Mouse (Mus musculus): ENCODE data around the gene Myoz1. TPM values are rescaled to one million over a fixed set of nuclear protein-coding genes. Genes with fewer than 3 reads are reported as not detected.
"Not testable (repeated sequence)": the region's sequence is repeated elsewhere in the genome, so short reads cannot be mapped to it uniquely, and the experiment has no call there.

The Myoz1 gene
- polyA plus RNA-seq, 1 experiment, result not detected

DNA sequence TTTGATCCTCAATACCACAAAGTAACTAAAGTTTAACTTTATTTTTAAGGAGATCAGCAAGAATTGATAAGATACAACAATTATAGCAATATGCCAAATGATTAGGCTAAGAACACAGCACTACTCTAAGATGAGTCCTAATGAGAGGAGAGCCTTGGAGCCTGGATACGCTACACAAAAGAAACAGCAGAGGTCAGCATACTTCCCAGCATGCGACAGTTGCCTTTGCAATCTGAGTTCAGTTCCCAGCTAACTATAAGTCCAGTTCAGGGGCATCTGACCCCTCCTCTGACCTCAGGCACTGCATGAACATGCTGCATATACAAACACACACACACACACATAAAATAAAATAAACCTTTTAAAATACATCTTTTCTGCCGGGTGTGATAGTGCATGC is 10.8 kb downstream of the Myoz1 start:
- TF ChIP-seq CTCF (IDR thresholded peaks at IDR 0.05; ENCODE audit: borderline replicate concordance, insufficient read depth, low read length), result no peak
- no peak for TF ChIP-seq POLR2A (IDR thresholded peaks at IDR 0.05; ENCODE audit: low read depth, low read length)

DNA sequence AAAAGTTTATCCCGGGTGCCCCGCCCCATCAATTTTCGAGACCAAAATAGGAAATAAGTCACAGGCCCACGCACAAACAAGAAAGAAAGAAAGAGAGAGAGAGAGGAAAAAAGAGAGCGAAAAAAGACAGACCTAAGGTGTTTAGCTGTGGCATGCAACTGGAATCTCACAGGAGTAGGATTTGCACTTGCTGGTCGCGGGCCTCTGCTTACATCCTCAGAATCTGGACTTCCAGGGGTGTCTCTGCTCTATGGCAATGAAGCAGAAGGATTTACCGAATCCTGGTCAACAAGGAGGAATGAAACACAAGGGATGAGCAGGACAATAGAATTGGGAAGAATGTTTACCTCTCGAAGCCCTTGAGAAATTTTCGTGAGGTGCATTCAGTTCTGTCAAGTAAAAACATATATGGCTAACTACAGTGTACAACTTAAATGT is 14.9 kb downstream of the Myoz1 start:
- TF ChIP-seq CTCF (IDR thresholded peaks at IDR 0.05; ENCODE audit: borderline replicate concordance, insufficient read depth, low read length) (no peak), POLR2A (IDR thresholded peaks at IDR 0.05; ENCODE audit: low read depth, low read length) (no peak)
- H3K4me1 ChIP-seq (ENCODE audit: control insufficient read depth, insufficient read depth, low read length), result no peaks in the 10 kb centered on the region
- H3K4me3 ChIP-seq (ENCODE audit: insufficient read depth, low read length), result peak overlapping the region; percentile 83
- peak overlapping the region; percentile 84 for H3K27ac ChIP-seq (ENCODE audit: insufficient read depth, low read length)

More for the DNA sequence above, 10.8 kb downstream of the Myoz1 start:
- Histone ChIP-seq H3K27ac (ENCODE audit: insufficient read depth, low read length) (no peak overlapping the region), H3K4me3 (ENCODE audit: insufficient read depth, low read length) (no peak overlapping the region), H3K4me1 (ENCODE audit: control insufficient read depth, insufficient read depth, low read length) (no peaks in the 10 kb centered on the region)

DNA sequence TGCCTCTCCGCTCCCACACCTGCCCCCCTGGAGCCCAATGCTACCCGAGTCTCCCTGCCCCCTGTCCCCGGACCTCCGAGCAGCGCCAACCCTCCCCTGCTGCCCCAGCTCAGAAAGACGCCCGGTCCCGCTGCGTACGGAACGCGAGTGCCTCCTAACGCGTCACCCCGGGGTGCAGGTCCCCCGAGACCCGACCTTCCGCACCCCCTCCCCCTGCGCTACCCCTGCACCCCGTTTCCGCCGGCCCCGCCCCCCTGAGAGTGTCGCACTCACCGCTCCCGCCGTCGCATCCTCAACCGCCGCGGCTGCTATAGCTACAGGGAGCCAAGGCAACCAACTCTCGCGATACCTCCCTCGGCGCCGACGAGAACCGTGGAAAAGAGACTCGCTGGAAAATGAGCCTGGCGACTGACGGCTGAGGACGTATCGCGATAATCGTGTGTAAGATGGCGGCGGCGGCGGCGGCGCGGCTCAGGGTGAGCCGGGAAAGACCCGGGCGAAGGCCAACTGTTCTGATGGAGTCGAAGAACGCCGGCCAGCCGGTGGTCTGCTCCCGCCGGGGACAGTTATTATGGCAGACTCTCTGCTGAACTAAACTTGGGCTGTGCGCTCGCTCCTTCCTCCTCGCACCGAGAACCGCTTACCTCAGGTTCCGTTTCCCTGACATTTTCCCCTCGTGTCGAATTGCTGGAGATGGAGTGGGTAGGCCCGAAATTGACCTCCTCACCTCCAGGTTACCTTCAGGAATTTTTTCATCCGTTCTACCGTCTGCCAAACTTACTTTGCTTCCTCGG is 15.5 kb downstream of the Myoz1 start, which contains the start of gene Usp54:
Gene Usp54 (minus strand): TSS at position 420 of the 794 bp plus-strand sequence.
- H3K4me1 ChIP-seq (ENCODE audit: control insufficient read depth, insufficient read depth, low read length), result no peaks in the 10 kb centered on the region
- peak within 1 kb of the TSS; percentile 84 for H3K27ac ChIP-seq (ENCODE audit: insufficient read depth, low read length)
- TF ChIP-seq POLR2A (IDR thresholded peaks at IDR 0.05; ENCODE audit: low read depth, low read length), result peak; percentile 91
- no peak for TF ChIP-seq CTCF (IDR thresholded peaks at IDR 0.05; ENCODE audit: borderline replicate concordance, insufficient read depth, low read length)
- H3K4me3 ChIP-seq (ENCODE audit: insufficient read depth, low read length), result peak within 1 kb of the TSS; percentile 83

DNA sequence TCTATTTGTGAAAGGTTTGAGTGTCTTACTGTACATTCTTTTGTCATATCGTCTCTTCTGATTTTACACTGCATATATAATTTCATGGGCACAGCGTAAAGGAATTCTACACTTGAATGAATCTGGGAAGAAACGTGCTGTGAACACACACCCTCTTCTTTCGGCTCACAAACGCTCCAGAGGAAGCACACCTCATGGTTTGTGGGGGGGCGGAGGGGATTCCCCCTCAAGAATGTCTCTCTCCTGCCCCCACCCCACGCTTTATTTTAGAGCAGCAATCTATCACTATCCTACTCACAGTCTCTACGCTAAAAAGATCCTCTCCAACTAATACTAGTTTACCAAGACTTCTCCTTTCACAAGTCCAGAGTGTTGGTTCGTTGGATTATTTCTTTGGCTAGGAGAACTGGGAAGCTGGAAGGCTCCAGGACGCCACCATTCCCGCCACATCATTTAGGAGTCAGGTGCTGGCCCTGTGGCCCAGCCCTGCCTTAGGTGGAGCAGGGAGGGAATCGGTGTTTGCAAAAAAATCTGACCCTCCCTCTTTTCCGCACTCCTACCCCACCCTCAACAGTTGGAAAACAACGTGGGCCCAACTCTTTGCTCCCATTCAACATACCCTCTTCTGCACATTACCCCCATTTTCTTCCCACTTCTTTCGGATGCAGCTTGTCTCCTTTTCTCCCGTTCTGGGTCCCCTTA is 16.3 kb downstream of the Myoz1 start:
- TF ChIP-seq CTCF (IDR thresholded peaks at IDR 0.05; ENCODE audit: borderline replicate concordance, insufficient read depth, low read length) (no peak), POLR2A (IDR thresholded peaks at IDR 0.05; ENCODE audit: low read depth, low read length) (no peak)
- peak overlapping the region; percentile 83 for H3K4me3 ChIP-seq (ENCODE audit: insufficient read depth, low read length)
- no peaks in the 10 kb centered on the region for H3K4me1 ChIP-seq (ENCODE audit: control insufficient read depth, insufficient read depth, low read length)
- H3K27ac ChIP-seq (ENCODE audit: insufficient read depth, low read length), result no peak overlapping the region

DNA sequence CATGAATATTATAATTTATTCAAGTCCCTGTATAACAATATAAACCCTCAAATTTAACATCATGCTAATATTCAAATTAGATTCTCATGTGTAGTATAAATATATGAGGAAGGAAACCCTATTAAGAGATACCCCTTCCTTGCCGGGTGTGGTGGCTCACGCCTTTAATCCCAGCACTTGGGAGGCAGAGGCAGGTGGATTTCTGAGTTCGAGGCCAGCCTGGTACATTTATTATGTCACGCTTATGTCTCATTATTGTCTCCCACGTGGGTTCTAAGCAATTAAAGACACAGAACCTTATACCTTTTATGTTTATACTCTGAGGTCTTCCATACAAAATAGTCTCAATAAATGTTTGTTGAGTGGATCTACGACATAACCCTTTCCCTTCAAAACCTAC is 17.6 kb downstream of the Myoz1 start:
- Histone ChIP-seq H3K4me3 (ENCODE audit: insufficient read depth, low read length) (no peak overlapping the region), H3K27ac (ENCODE audit: insufficient read depth, low read length) (no peak overlapping the region), H3K4me1 (ENCODE audit: control insufficient read depth, insufficient read depth, low read length) (no peaks in the 10 kb centered on the region)
- no peak for TF ChIP-seq CTCF (IDR thresholded peaks at IDR 0.05; ENCODE audit: borderline replicate concordance, insufficient read depth, low read length)
- no peak for TF ChIP-seq POLR2A (IDR thresholded peaks at IDR 0.05; ENCODE audit: low read depth, low read length)

DNA sequence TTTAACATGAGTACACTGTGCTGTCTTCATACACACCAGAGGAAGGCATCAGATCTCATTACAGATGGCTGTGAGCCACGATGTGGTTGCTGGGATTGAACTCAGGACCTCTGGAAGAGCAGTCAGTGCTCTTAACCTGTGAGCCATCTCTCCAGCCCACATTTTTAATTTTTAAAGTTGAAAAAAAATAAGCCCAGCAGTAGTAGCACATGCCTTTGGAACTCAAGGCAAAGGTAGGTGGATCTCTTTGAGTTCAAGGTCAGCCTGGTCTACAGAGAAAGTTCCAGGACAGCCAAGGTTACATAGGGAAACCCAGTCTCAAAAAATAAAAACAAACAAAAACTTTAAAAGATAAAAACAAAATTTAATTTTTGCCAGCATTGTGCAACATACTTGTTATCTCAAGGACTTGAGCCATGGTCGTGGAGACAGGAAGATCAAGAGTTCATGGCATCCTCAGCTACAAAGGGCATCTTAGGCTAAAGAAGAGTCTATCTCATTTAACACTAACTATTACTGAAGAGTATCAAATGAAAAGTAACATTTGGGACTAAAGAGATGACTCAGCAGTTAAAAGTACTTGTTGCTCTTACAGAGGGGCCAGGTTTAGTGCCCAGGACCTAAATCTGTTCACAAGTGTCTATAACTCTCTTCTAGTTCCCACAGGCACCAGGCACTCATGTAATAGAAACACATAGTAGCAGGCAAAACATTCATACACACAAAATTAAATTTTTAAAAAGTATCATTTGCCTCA is 18.3 kb downstream of the Myoz1 start:
- no peak overlapping the region for H3K27ac ChIP-seq (ENCODE audit: insufficient read depth, low read length)
- no peak for TF ChIP-seq CTCF (IDR thresholded peaks at IDR 0.05; ENCODE audit: borderline replicate concordance, insufficient read depth, low read length)
- TF ChIP-seq POLR2A (IDR thresholded peaks at IDR 0.05; ENCODE audit: low read depth, low read length), result no peak
- H3K4me3 ChIP-seq (ENCODE audit: insufficient read depth, low read length), result no peak overlapping the region
- no peaks in the 10 kb centered on the region for H3K4me1 ChIP-seq (ENCODE audit: control insufficient read depth, insufficient read depth, low read length)

DNA sequence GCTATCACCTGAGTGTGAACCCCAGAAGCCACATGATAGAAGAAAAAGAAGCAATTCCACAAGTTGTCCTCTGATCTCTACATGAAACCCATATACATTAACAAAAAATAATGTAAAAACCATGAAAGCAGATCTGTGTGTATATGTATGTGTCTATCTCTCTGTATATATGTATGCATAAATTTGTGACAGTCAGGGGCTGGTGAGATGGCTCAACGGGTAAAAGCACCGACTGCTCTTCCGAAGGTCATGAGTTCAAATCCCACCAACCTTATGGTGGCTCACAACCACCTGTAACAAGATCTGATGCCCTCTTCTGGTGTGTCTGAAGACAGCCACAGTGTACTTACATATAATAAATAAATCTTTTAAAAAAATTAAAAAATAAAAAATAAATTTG is 19.4 kb downstream of the Myoz1 start:
- H3K4me3 ChIP-seq (ENCODE audit: insufficient read depth, low read length); H3K27ac ChIP-seq (ENCODE audit: insufficient read depth, low read length); H3K4me1 ChIP-seq (ENCODE audit: control insufficient read depth, insufficient read depth, low read length): not testable (repeated sequence)

DNA sequence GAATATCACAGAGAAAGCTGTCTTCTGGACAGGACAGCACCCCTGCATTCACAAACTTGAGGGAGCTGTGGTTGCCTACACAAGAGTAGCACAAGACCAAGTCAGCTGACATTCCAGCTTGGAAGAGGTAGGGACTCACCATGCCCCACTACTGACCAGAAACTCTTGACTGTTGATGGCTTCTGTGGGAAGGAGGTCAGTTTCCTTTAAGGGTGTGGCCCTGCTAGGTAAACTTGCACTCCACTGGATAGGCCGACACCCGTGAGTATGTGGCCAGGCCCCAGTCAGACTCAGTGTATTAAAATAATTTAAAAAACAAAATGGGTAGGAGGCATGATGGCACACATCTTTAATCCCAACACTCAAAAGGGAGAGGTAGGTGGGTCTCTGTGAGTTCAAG is 20.8 kb downstream of the Myoz1 start:
- Histone ChIP-seq H3K4me1 (ENCODE audit: control insufficient read depth, insufficient read depth, low read length) (peaks cover 4% of the 10 kb centered on the region), H3K27ac (ENCODE audit: insufficient read depth, low read length) (no peak overlapping the region), H3K4me3 (ENCODE audit: insufficient read depth, low read length) (no peak overlapping the region)
- no peak for TF ChIP-seq CTCF (IDR thresholded peaks at IDR 0.05; ENCODE audit: borderline replicate concordance, insufficient read depth, low read length)
- no peak for TF ChIP-seq POLR2A (IDR thresholded peaks at IDR 0.05; ENCODE audit: low read depth, low read length)

DNA sequence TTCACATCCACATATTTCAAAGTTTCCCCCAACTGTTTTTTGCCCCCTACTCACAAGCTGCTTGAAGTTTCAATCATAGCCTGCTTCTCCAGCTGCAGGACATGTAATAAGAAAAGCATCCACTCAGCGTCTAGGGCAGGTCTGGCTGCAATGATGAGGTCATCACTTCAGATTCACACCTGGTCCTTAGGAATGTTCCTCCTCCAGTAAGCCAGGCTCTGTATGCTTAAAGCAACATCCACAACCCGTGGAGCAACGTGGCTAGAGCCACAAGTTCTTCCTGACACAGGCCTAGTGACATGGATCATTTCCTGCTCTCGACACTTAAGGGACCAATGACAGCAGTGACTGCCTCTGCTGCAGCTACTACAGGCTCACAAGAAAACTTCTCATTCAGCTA is 25.1 kb downstream of the Myoz1 start:
- no peak overlapping the region for H3K27ac ChIP-seq (ENCODE audit: insufficient read depth, low read length)
- TF ChIP-seq CTCF (IDR thresholded peaks at IDR 0.05; ENCODE audit: borderline replicate concordance, insufficient read depth, low read length) (no peak), POLR2A (IDR thresholded peaks at IDR 0.05; ENCODE audit: low read depth, low read length) (no peak)
- peaks cover 4% of the 10 kb centered on the region for H3K4me1 ChIP-seq (ENCODE audit: control insufficient read depth, insufficient read depth, low read length)
- H3K4me3 ChIP-seq (ENCODE audit: insufficient read depth, low read length), result no peak overlapping the region
